Mouse (Mus musculus) ES-E14 (cell line): ENCODE measurements around the gene Gnmt. TPM values are rescaled to one million over a fixed set of nuclear protein-coding genes. Genes with fewer than 3 reads are reported as not detected.
A peak's percentile ranks its signal among the peaks of the same experiment; 100 is the strongest.

ENCODE experiments used
- DNase-seq: peaks from one replicate; pipeline ENCODE4 v3.0.0-alpha.2; 2013; ENCODE audit warnings: low read depth, low spot score
- H3K27ac ChIP-seq: 2 replicates; pipeline ENCODE4 v1.5.1; 2012; ENCODE audit warnings: low read depth, mild to moderate bottlenecking, low read length, moderate library complexity, mixed read lengths; ENCODE audit not compliant: poor library complexity, insufficient read depth, severe bottlenecking
- H3K36me3 ChIP-seq: 2 replicates; pipeline ENCODE4 v1.6.1; 2012; ENCODE audit warnings: mild to moderate bottlenecking, low read length, moderate library complexity, mixed read lengths; ENCODE audit not compliant: control insufficient read depth, poor library complexity, insufficient read depth, severe bottlenecking
- H3K4me1 ChIP-seq, 2 experiments: fragments of 150-350 bp in 1 of 2; sonication (generic) in 1 of 2; 2 replicates each; pipeline ENCODE4 v1.6.1; 2012; ENCODE audit warnings: low read length in 2 of 2, mild to moderate bottlenecking in 1 of 2, mixed read lengths in 1 of 2; ENCODE audit not compliant: control insufficient read depth in 2 of 2, insufficient read depth in 2 of 2, poor library complexity in 1 of 2
- H3K4me3 ChIP-seq, 2 experiments: fragments of 150-350 bp in 1 of 2; sonication (generic) in 1 of 2; 2 replicates each; pipeline ENCODE4 v1.5.1; 2012; ENCODE audit warnings: low read length in 2 of 2, low read depth in 1 of 2, mild to moderate bottlenecking in 1 of 2, mixed read lengths in 1 of 2; ENCODE audit not compliant: insufficient read depth in 1 of 2, poor library complexity in 1 of 2, severe bottlenecking in 1 of 2
- H3K9ac ChIP-seq: 2 replicates; pipeline ENCODE4 v1.6.1; 2012; ENCODE audit warnings: low read depth, mild to moderate bottlenecking, low read length, mixed read lengths; ENCODE audit not compliant: poor library complexity, insufficient read depth, severe bottlenecking
- H3K9me3 ChIP-seq: fragments of 150-350 bp; sonication (generic); 2 replicates; pipeline ENCODE4 v1.6.1; 2012; ENCODE audit warnings: low read depth, mild to moderate bottlenecking, low read length; ENCODE audit not compliant: control insufficient read depth, insufficient read depth
- CHD2 ChIP-seq: IDR thresholded peaks from 2 replicates; pipeline ENCODE4 v1.6.1; 2014; ENCODE audit warnings: mild to moderate bottlenecking, low read depth, low read length, inconsistent platforms
- HCFC1 ChIP-seq: IDR thresholded peaks from 2 replicates; pipeline ENCODE4 v1.6.1; 2012; ENCODE audit warnings: low read length, inconsistent platforms, borderline replicate concordance; ENCODE audit not compliant: insufficient read depth
- MAFK ChIP-seq: IDR thresholded peaks from 2 replicates; pipeline ENCODE4 v1.6.1; 2014; ENCODE audit warnings: mild to moderate bottlenecking, low read depth, low read length, inconsistent platforms; ENCODE audit not compliant: insufficient read depth
- ZC3H11A ChIP-seq: IDR thresholded peaks from 2 replicates; pipeline ENCODE4 v1.6.1; 2012; ENCODE audit warnings: low read depth, mild to moderate bottlenecking, inconsistent platforms, low read length, borderline replicate concordance
- ZNF384 ChIP-seq: IDR thresholded peaks from 2 replicates; pipeline ENCODE4 v1.6.1; 2012; ENCODE audit warnings: low read depth, low read length, inconsistent platforms
- in situ Hi-C, 2 experiments: fragments of 600-800 bp; cut with MboI; formaldehyde crosslinking; loops; one replicate each; pipeline ENCODE4 v1.15.1; 2025; ENCODE audit warnings: low sequenced_read_pairs in 2 of 2, inconsistent platforms in 1 of 2; ENCODE audit not compliant: unreplicated experiment in 2 of 2
- total RNA-seq: library from RNA; depleted of rRNA; stranded (reverse); fragments of 300-350 nt; gene quantifications from 2 replicates; pipeline ENCODE4 v1.2.3, GENCODE M21; 2012

Gene Gnmt
- total RNA-seq, 1 experiment, result 1.2 TPM

DNA sequence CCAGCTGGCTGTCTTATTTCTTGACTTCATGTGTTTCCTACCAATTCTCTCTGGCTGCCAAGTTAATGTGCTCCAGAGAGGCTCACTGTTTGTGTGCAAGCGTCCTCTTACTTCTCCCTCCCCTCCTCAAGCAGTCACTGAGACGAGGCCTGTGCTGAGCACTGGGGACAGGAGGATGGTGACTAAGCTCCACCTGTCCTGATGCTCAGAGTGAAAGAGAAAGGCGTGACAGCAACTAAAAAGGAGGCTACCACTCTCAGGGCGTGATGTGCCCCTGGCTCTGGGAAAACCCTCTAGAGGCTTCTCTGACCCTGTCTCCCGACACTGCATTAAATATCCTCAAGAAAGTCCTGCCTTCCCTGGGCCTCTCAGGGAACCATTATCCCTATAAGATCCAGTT, 20.3 kb upstream of the Gnmt start:
- Histone ChIP-seq H3K9me3 (no peaks in the 10 kb centered on the region), H3K36me3 (peaks cover 7% of the 10 kb centered on the region; the same call in 1 of the 2 replicates), H3K27ac (0 out of 2 replicates have a peak overlapping the region, but pooled peaks have one; percentile 37), H3K4me3 (no peak overlapping the region), H3K9ac (0 out of 2 replicates have a peak overlapping the region, but pooled peaks have one; percentile 29), H3K4me1 (peaks cover 0 to 3% of the 10 kb centered on the region in 2 experiments; a peak in 1 of 4 replicates)
- no peak for DNase-seq
- in situ Hi-C loops, result no loop called here
- TF ChIP-seq HCFC1 (no peak), ZC3H11A (no peak), CHD2 (no peak), ZNF384 (no peak), MAFK (no peak)

DNA sequence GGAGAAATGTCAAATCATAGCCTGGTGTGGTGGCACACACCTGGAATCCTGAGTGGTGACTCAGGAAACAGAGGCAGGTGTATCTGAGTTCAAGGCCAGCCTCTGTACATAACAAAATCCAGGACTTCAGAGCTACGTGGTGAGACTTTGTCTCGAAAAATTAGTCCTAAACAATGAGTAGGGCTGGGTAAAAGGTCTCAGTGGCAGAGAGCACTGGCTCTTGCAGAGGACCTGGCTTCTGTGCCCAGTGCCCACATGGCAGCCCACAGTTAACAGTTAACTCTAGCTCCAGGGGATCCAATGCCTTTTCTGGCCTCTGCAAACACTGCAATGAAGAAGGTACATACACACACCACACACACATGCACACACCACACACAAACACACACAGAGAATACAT, 18.8 kb upstream of the Gnmt start:
- in situ Hi-C loops, result no loop called here
- DNase-seq, result no peak
- no peaks in the 10 kb centered on the region for H3K9me3 ChIP-seq
- peaks cover 0 to 3% of the 10 kb centered on the region in 2 experiments; a peak in 1 of 4 replicates for H3K4me1 ChIP-seq
- no peak overlapping the region for H3K27ac ChIP-seq
- H3K9ac ChIP-seq, result no peak overlapping the region
- H3K4me3 ChIP-seq, result no peak overlapping the region
- TF ChIP-seq ZNF384, result no peak
- no peak for TF ChIP-seq ZC3H11A
- no peak for TF ChIP-seq MAFK
- TF ChIP-seq HCFC1, result no peak
- TF ChIP-seq CHD2, result no peak
- H3K36me3 ChIP-seq, result peaks cover 16% of the 10 kb centered on the region; the same call in 1 of the 2 replicates

DNA sequence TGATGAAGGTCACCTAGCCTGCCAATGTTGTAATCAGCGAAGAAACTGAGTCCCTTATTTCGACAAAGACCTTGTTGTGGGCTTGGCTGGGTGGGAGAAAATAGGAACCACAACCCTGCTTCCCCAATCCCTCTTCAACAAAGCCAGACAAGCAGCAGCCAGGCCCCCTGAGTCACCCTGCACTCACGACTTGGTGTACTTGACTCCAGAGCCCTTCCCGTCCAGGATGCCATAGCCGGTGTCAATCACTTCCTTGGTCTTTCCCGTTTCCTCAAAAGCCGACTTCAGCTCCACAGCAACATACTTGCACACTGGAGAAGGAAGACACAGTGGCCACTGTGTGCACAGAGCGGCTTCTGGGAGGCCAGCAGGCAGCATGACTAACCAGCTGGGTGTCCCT, 18.3 kb upstream of the Gnmt start:
- H3K9ac ChIP-seq, result no peak overlapping the region
- H3K4me3 ChIP-seq, result no peak overlapping the region
- in situ Hi-C loops, result no loop called here
- no peak for DNase-seq
- H3K36me3 ChIP-seq, result peaks cover 16% of the 10 kb centered on the region; the same call in 1 of the 2 replicates
- H3K27ac ChIP-seq, result no peak overlapping the region
- H3K9me3 ChIP-seq, result no peaks in the 10 kb centered on the region
- no peak for TF ChIP-seq MAFK
- H3K4me1 ChIP-seq, result peaks cover 0 to 3% of the 10 kb centered on the region in 2 experiments; a peak in 1 of 4 replicates

DNA sequence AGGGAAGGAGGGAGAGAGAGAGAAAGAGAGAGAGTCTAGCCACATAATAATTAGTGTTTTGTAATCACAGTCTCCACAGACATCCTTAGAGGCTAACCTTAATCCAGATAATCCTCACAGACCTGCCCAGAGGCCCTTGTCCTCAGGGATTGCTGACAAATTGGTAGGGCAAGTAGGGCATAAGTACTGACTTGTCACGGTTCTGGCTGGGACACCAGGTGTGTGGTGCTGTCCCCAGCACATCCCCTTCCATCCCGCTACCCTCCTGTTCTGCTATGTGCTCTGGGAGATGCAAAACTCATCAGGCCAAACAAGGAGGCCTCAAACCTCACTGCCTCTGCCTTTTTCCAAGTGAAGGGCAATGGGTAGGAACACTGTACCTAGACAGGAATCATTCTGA, 16.5 kb upstream of the Gnmt start:
- TF ChIP-seq MAFK (no peak), ZNF384 (no peak), HCFC1 (no peak), CHD2 (no peak), ZC3H11A (no peak)
- Histone ChIP-seq H3K27ac (no peak overlapping the region), H3K9ac (no peak overlapping the region), H3K9me3 (no peaks in the 10 kb centered on the region), H3K4me1 (peaks cover 0 to 3% of the 10 kb centered on the region in 2 experiments; a peak in 1 of 4 replicates), H3K4me3 (no peak overlapping the region), H3K36me3 (peaks cover 16% of the 10 kb centered on the region; the same call in 1 of the 2 replicates)
- in situ Hi-C loops, result no loop called here
- no peak for DNase-seq

DNA sequence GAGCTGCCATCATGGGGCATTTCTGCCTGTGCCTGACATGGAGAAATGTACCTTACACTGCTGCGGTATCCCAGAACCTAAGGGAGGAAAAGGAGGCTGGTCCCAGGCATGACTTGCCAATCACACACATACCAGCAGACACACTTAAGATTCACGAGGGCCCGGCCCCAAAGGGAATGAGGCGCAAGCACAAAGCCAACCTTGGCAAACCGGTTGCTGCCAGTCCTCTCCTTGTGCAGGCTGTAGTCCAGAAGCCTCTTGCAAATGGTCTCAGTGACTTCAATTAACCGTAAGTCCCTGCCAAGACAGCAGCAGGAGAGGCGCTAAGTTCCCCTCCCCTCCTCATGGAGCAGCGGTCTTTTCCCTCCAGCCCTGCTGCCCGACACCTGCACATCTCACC, 14.0 kb upstream of the Gnmt start:
- no peak overlapping the region for H3K27ac ChIP-seq
- no peak overlapping the region for H3K9ac ChIP-seq
- no peaks in the 10 kb centered on the region for H3K9me3 ChIP-seq
- peaks cover 0 to 1% of the 10 kb centered on the region in 2 experiments; a peak in 1 of 4 replicates for H3K4me1 ChIP-seq
- TF ChIP-seq ZNF384 (no peak), HCFC1 (no peak), CHD2 (no peak), MAFK (no peak), ZC3H11A (no peak)
- no peak for DNase-seq
- H3K4me3 ChIP-seq, result no peak overlapping the region
- in situ Hi-C loops, result no loop called here
- H3K36me3 ChIP-seq, result peaks cover 16% of the 10 kb centered on the region; the same call in 1 of the 2 replicates
